Mouse (Mus musculus): ENCODE measurements around the gene Mecom. TPM values are rescaled to one million over a fixed set of nuclear protein-coding genes. Genes with fewer than 3 reads are reported as not detected.

Mecom gene
- polyA plus RNA-seq, 1 experiment: 0.02 TPM

DNA sequence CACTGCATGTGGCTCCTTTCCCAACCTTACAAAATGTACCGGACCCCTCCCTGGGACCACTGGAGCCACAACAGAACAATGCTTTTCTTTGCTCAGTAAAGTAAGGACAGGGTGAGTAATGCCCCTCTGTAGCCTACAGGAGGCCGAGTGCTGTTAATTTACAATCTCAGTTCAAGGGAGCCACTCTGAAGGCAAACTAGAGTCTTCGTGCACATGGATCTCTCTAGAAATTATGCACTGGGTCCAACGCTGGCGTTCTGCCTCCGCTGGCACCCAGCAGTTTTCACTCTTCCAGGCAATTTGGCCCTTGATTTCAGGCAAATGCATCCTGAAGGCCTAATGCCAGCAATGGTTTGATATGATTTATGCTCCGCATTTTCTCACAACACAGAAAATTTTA, 467.0 kb downstream of the Mecom start:
- Histone ChIP-seq H3K36me3 (ENCODE audit: control insufficient read depth) (no peaks in the 10 kb centered on the region), H3K4me1 (ENCODE audit: control insufficient read depth) (no peaks in the 10 kb centered on the region), H3K4me3 (replicated peaks) (no peak overlapping the region), H3K27me3 (ENCODE audit: control insufficient read depth) (no peaks in the 10 kb centered on the region), H3K9me3 (ENCODE audit: control insufficient read depth, low read length) (no peaks in the 10 kb centered on the region)
- no peak for TF ChIP-seq TAL1 (IDR thresholded peaks at IDR 0.05; ENCODE audit: low read length)
- TF ChIP-seq GATA1 (IDR thresholded peaks at IDR 0.05; ENCODE audit: low read length): no peak

DNA sequence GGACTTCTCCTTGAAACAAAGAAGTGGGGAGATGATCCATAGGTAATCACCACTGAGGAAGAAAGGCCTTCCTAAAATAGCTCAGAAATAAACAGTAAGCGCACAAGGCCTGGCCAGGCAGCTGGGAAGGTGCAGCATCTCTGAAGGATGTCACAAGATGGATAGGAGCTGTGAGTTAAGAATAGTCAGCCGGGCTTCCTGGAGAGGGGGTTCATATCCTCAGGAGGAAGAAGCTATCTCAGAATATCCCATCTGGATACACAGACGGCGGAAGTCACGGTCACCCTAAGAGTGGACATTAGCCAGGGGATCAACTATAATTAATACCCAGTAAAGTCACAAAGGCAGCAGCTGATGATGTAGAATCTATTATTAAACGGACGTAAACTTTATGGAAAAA, 471.3 kb downstream of the Mecom start:
- Histone ChIP-seq H3K27me3 (ENCODE audit: control insufficient read depth) (no peaks in the 10 kb centered on the region), H3K4me1 (ENCODE audit: control insufficient read depth) (no peaks in the 10 kb centered on the region), H3K4me3 (replicated peaks) (no peak overlapping the region), H3K9me3 (ENCODE audit: control insufficient read depth, low read length) (no peaks in the 10 kb centered on the region), H3K36me3 (ENCODE audit: control insufficient read depth) (no peaks in the 10 kb centered on the region)
- no peak for TF ChIP-seq GATA1 (IDR thresholded peaks at IDR 0.05; ENCODE audit: low read length)
- TF ChIP-seq TAL1 (IDR thresholded peaks at IDR 0.05; ENCODE audit: low read length): no peak

- no peaks in the 10 kb centered on the region for H3K36me3 ChIP-seq (ENCODE audit: control insufficient read depth)
- TF ChIP-seq TAL1 (IDR thresholded peaks at IDR 0.05; ENCODE audit: low read length) (no peak), GATA1 (IDR thresholded peaks at IDR 0.05; ENCODE audit: low read length) (no peak)
- no peaks in the 10 kb centered on the region for H3K9me3 ChIP-seq (ENCODE audit: control insufficient read depth, low read length)
- no peaks in the 10 kb centered on the region for H3K27me3 ChIP-seq (ENCODE audit: control insufficient read depth)
- no peak overlapping the region for H3K4me3 ChIP-seq (replicated peaks)
- H3K4me1 ChIP-seq (ENCODE audit: control insufficient read depth): no peaks in the 10 kb centered on the region
Observed at GRCm38 (mm10) chr3:30071271-30071670, 476.5 kb downstream of the Mecom start.

GRCm38 (mm10) chr3:30066519-30066918, 481.3 kb downstream of the Mecom start:
- no peaks in the 10 kb centered on the region for H3K27me3 ChIP-seq (ENCODE audit: control insufficient read depth)
- H3K4me3 ChIP-seq (replicated peaks): no peak overlapping the region
- no peaks in the 10 kb centered on the region for H3K4me1 ChIP-seq (ENCODE audit: control insufficient read depth)
- H3K36me3 ChIP-seq (ENCODE audit: control insufficient read depth): no peaks in the 10 kb centered on the region
- TF ChIP-seq TAL1 (IDR thresholded peaks at IDR 0.05; ENCODE audit: low read length): no peak
- no peak for TF ChIP-seq GATA1 (IDR thresholded peaks at IDR 0.05; ENCODE audit: low read length)
- H3K9me3 ChIP-seq (ENCODE audit: control insufficient read depth, low read length): no peaks in the 10 kb centered on the region

DNA sequence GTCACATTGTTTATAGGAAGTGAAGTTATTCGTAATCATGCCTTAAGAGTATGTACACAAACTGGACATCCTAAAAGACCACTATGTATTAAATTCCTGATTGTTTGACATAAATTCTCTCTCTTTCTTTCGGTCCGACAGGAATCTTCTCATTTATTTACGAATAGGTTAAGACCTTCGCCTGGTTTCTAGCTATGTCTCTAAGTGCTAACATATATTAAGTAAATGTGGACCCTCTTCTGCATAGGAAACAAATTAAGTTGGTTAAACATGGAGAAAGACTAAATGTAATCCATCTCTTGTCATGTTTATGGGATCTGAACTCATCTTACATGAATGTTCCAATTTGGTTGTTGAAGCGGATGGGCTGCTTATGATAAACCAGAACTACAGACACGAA, 487.8 kb downstream of the Mecom start:
- Histone ChIP-seq H3K27me3 (ENCODE audit: control insufficient read depth) (no peaks in the 10 kb centered on the region), H3K4me1 (ENCODE audit: control insufficient read depth) (no peaks in the 10 kb centered on the region), H3K36me3 (ENCODE audit: control insufficient read depth) (no peaks in the 10 kb centered on the region), H3K9me3 (ENCODE audit: control insufficient read depth, low read length) (no peaks in the 10 kb centered on the region), H3K4me3 (replicated peaks) (no peak overlapping the region)
- TF ChIP-seq GATA1 (IDR thresholded peaks at IDR 0.05; ENCODE audit: low read length) (no peak), TAL1 (IDR thresholded peaks at IDR 0.05; ENCODE audit: low read length) (no peak)

DNA sequence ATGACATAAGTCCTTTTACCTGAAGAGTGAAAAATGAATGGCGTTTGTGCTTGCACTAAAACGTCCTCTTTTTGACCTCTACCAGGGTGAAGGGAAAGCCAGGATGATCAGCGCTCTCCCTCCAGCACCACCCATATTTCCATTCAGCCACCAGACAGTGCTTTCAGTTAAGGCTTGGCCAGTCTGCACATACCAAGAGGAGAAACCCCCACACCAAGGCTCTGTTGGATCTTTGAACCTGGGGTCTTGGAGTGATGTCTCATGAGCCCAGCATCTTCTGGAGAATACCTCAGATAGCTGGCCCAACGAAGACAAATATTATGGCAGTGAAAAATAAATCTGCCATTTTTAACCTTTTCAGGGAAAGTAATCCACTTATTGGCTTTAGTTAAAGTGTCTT, 488.2 kb downstream of the Mecom start:
- no peaks in the 10 kb centered on the region for H3K9me3 ChIP-seq (ENCODE audit: control insufficient read depth, low read length)
- H3K4me3 ChIP-seq (replicated peaks): no peak overlapping the region
- no peak for TF ChIP-seq GATA1 (IDR thresholded peaks at IDR 0.05; ENCODE audit: low read length)
- no peak for TF ChIP-seq TAL1 (IDR thresholded peaks at IDR 0.05; ENCODE audit: low read length)
- H3K4me1 ChIP-seq (ENCODE audit: control insufficient read depth): no peaks in the 10 kb centered on the region
- H3K36me3 ChIP-seq (ENCODE audit: control insufficient read depth): no peaks in the 10 kb centered on the region
- H3K27me3 ChIP-seq (ENCODE audit: control insufficient read depth): no peaks in the 10 kb centered on the region

GRCm38 (mm10) chr3:30051287-30051686, 496.5 kb downstream of the Mecom start:
- no peaks in the 10 kb centered on the region for H3K9me3 ChIP-seq (ENCODE audit: control insufficient read depth, low read length)
- H3K36me3 ChIP-seq (ENCODE audit: control insufficient read depth): no peaks in the 10 kb centered on the region
- TF ChIP-seq TAL1 (IDR thresholded peaks at IDR 0.05; ENCODE audit: low read length): no peak
- no peak for TF ChIP-seq GATA1 (IDR thresholded peaks at IDR 0.05; ENCODE audit: low read length)
- no peaks in the 10 kb centered on the region for H3K4me1 ChIP-seq (ENCODE audit: control insufficient read depth)
- H3K4me3 ChIP-seq (replicated peaks): no peak overlapping the region
- H3K27me3 ChIP-seq (ENCODE audit: control insufficient read depth): no peaks in the 10 kb centered on the region

DNA sequence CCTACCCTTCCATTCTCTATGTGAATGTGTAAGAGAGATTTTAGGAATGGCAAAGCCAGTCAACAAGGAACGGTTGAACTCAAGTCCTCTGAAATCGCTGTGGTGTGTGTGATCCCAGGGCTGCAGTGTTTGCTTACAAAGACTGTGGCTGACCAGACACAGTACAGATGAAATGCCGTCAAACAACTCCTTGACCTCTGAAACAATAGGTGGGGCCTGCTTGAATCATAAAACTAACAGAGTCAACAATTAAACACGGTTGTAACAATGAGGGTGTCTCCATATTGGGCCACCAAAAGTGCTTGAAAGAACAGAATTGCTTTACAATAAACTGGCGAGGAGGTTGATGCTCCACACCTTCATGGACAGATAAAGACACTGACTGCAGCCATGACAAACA, 497.0 kb downstream of the Mecom start:
- Histone ChIP-seq H3K4me1 (ENCODE audit: control insufficient read depth) (no peaks in the 10 kb centered on the region), H3K9me3 (ENCODE audit: control insufficient read depth, low read length) (no peaks in the 10 kb centered on the region), H3K27me3 (ENCODE audit: control insufficient read depth) (no peaks in the 10 kb centered on the region), H3K4me3 (replicated peaks) (no peak overlapping the region), H3K36me3 (ENCODE audit: control insufficient read depth) (no peaks in the 10 kb centered on the region)
- TF ChIP-seq GATA1 (IDR thresholded peaks at IDR 0.05; ENCODE audit: low read length): no peak

DNA sequence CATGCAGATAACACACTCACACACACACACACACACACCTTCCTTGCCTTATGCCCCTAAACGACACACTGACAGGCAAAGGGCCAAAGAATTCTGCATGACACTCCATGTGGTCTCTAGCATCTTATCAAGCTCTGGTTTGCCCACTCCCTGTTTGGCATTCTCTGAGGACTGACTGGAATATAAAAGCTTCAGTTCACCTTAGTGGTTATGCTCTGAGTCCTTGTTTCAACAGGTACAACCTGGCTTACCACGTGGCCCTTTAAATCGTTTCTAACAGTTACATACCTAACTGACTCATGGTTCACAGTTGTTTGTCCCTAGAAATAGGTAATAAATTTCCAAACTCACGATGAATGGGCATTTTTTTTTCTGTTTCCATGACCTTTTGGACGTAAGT, 499.0 kb downstream of the Mecom start:
- no peaks in the 10 kb centered on the region for H3K4me1 ChIP-seq (ENCODE audit: control insufficient read depth)
- H3K27me3 ChIP-seq (ENCODE audit: control insufficient read depth): no peaks in the 10 kb centered on the region
- no peak for TF ChIP-seq GATA1 (IDR thresholded peaks at IDR 0.05; ENCODE audit: low read length)
- TF ChIP-seq TAL1 (IDR thresholded peaks at IDR 0.05; ENCODE audit: low read length): no peak
- H3K4me3 ChIP-seq (replicated peaks): no peak overlapping the region
- no peaks in the 10 kb centered on the region for H3K36me3 ChIP-seq (ENCODE audit: control insufficient read depth)
- H3K9me3 ChIP-seq (ENCODE audit: control insufficient read depth, low read length): no peaks in the 10 kb centered on the region

DNA sequence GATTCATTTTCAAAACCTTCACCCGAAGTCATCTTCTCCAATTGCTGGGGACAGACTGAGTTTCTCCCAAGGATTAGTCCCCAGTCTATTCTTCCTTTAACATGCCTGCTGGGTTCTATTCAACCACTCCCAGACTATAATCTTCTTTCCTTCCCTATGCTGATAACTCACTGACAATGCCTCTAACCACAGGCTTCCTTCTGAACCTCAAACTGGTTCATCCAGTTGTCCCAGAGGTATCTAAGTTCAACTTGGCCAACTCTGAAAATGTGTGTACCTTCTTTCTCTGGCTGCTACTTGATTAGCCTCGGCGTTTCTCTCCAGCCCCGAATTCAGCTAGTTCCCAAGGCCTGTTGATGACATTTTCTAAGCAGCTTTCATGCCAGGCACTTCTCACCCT, 499.7 kb downstream of the Mecom start:
- Histone ChIP-seq H3K4me3 (replicated peaks) (no peak overlapping the region), H3K36me3 (ENCODE audit: control insufficient read depth) (no peaks in the 10 kb centered on the region), H3K27me3 (ENCODE audit: control insufficient read depth) (no peaks in the 10 kb centered on the region), H3K9me3 (ENCODE audit: control insufficient read depth, low read length) (no peaks in the 10 kb centered on the region), H3K4me1 (ENCODE audit: control insufficient read depth) (no peaks in the 10 kb centered on the region)
- no peak for TF ChIP-seq TAL1 (IDR thresholded peaks at IDR 0.05; ENCODE audit: low read length)
- TF ChIP-seq GATA1 (IDR thresholded peaks at IDR 0.05; ENCODE audit: low read length): no peak
